Comparison of ENCODE assay signal across 9 mouse cellular contexts in the genomic region with DNA sequence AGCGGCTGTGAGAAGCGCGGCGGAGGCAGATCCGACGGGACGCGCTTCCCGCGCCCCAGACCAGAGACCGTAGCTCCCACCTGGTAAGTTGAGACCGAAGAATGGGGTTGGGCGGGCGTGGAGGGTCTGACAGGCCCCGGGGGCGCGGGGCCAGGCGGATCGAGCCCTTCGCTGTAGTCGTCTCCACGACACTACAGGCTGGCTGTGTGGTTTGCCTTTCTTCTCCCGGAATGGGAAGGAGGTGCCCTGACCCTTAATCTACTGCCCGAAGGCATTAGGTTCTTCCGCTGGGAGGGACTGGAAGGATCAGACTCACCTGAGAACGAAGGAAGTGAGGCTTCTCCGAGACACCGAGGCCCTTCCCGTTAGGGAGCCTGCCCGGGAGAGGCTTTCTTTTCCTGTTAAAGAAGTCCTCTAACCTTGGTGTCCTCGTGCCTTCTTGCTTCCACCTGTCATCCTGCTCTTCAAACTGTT. TPM values are rescaled to one million over a fixed set of nuclear protein-coding genes. Genes with fewer than 3 reads are reported as not detected.
DNase-seq lines count a peak whose midpoint lies in the region; ATAC-seq and TF ChIP-seq lines count a peak whose summit lies in the region.
"Had no signal": no experiment of that assay in that cellular context is flagged by ENCODE, and none has a peak within 500 bp of the region (broad histone marks: within the 10 kb centered on the region; RNA-seq: fewer than 3 reads in every experiment).

No protein-coding gene starts in this region.

- no peaks in the 10 kb centered on the region for H3K9me3 ChIP-seq in kidney, embryonic 16.5 days (ENCODE audit: low read length)
- no peaks in the 10 kb centered on the region for H3K9me3 ChIP-seq in liver, postnatal 0 days (ENCODE audit: low read length)

- peak overlapping the region; percentile 92 for H3K27ac ChIP-seq in kidney, embryonic 16.5 days (ENCODE audit: low read length)
- peak overlapping the region; percentile 59 for H3K27ac ChIP-seq in brown adipose tissue, adult 24 weeks (replicated peaks; ENCODE audit: low read depth, low read length)
- peak overlapping the region; percentile 90 for H3K27ac ChIP-seq in liver, postnatal 0 days (ENCODE audit: low read depth)

- 0% methylated on average over 31 of the region's 31 CpGs for WGBS in kidney, embryonic 16.5 days
- 0% methylated on average over 20 of the region's 31 CpGs for WGBS in liver, postnatal 0 days (ENCODE audit: insufficient replicate concordance)

- DNase-seq in kidney, postnatal 4 days, result no peak
- no peak for DNase-seq in liver, postnatal 0 days
- DNase-seq in cerebellum, adult 11-12 months, result no peak
- DNase-seq in embryo, embryonic 11 days, result no peak

- peaks cover 6% of the 10 kb centered on the region; the same call in 1 of the 2 replicates for H3K36me3 ChIP-seq in kidney, embryonic 16.5 days (ENCODE audit: insufficient read depth, low read length)
- H3K36me3 ChIP-seq in liver, postnatal 0 days (replicated peaks; ENCODE audit: insufficient read depth, low read length), result peaks cover 8% of the 10 kb centered on the region

- peak overlapping the region; percentile 96 for H3K4me2 ChIP-seq in kidney, embryonic 16.5 days (replicated peaks; ENCODE audit: low read depth, low read length)
- peak overlapping the region; percentile 99 for H3K4me2 ChIP-seq in liver, postnatal 0 days (ENCODE audit: low read depth, low read length)

- H3K4me1 ChIP-seq in kidney, embryonic 16.5 days (ENCODE audit: insufficient read depth, low read length), result peaks cover 24% of the 10 kb centered on the region
- peaks cover 6% of the 10 kb centered on the region; the same call in 1 of the 2 replicates for H3K4me1 ChIP-seq in brown adipose tissue, adult 24 weeks (ENCODE audit: control insufficient read depth, insufficient read depth, insufficient read length, low read length)
- peaks cover 22% of the 10 kb centered on the region for H3K4me1 ChIP-seq in liver, postnatal 0 days (ENCODE audit: insufficient read depth)

- TF ChIP-seq EP300 in liver, postnatal 0 days (IDR thresholded peaks at IDR 0.05; ENCODE audit: low read depth), result no peak

- no peaks in the 10 kb centered on the region for H3K27me3 ChIP-seq in kidney, embryonic 16.5 days (ENCODE audit: insufficient read depth, low read length)
- no peaks in the 10 kb centered on the region for H3K27me3 ChIP-seq in liver, postnatal 0 days (ENCODE audit: insufficient read depth, low read length)

- peak overlapping the region; percentile 100 for H3K4me3 ChIP-seq in kidney, embryonic 16.5 days (ENCODE audit: low read length)
- H3K4me3 ChIP-seq in brown adipose tissue, adult 24 weeks (ENCODE audit: insufficient read depth, low read depth, low read length), result peak overlapping the region; percentile 90
- peak overlapping the region; percentile 98 for H3K4me3 ChIP-seq in liver, postnatal 0 days (ENCODE audit: low read depth, low read length)

- TF ChIP-seq CTCF in liver, postnatal 0 days (IDR thresholded peaks at IDR 0.05; ENCODE audit: low read depth), result no peak

- H3K9ac ChIP-seq in kidney, embryonic 16.5 days (replicated peaks; ENCODE audit: low read length), result peak overlapping the region; percentile 98
- H3K9ac ChIP-seq in liver, postnatal 0 days (replicated peaks), result peak overlapping the region; percentile 96

- no peak; the same call in 1 of the 2 replicates for ATAC-seq in kidney, embryonic 16.5 days (ENCODE audit: low FRiP score, low TSS enrichment)
- 0 out of 2 replicates have a peak, but pooled peaks have one; percentile 0 for ATAC-seq in granulocyte monocyte progenitor cell, adult 5-6 weeks (replicated peaks; ENCODE audit: poor library complexity, severe bottlenecking)
- no peak; the same call in none of the 2 replicates for ATAC-seq in liver, postnatal 0 days
- no peak for ATAC-seq in megakaryocyte-erythroid progenitor cell, adult 5-6 weeks (replicated peaks; ENCODE audit: low FRiP score, low TSS enrichment, poor library complexity, severe bottlenecking)

RNA-seq across cellular contexts. Expression of gene Gtf2h1, which starts 0.3 kb away (rescaled TPM):
- polyA plus RNA-seq in kidney, embryonic 16.5 days (2015; fragmentation: Nextera tagmentation; extraction: Ambion mirVana), result 45.7 and 50.5 TPM in 2 replicates
- 17.6 and 24.3 TPM in 2 replicates for polyA plus RNA-seq in brown adipose tissue, adult 24 weeks (2012; ENCODE audit: insufficient read depth, insufficient read length, missing spikeins)
- 30.3 and 46.6 TPM in 2 replicates for total RNA-seq in granulocyte monocyte progenitor cell, adult 5-6 weeks (2014; fragmentation: Nextera tagmentation)
- 67.0 and 83.9 TPM in 2 replicates for total RNA-seq in granulocyte monocyte progenitor cell, adult 5-6 weeks (2017)
- polyA plus RNA-seq in liver, postnatal 0 days (2015; fragmentation: Nextera tagmentation; extraction: Ambion mirVana), result 18.8 TPM in 2 replicates
- total RNA-seq in megakaryocyte-erythroid progenitor cell, adult 5-6 weeks (2014; fragmentation: Nextera tagmentation), result 64.4 and 68.6 TPM in 2 replicates
- 144 and 158 TPM in 2 replicates for total RNA-seq in megakaryocyte-erythroid progenitor cell, adult 5-6 weeks (2017)

RNA-seq across cellular contexts. Expression of gene Hps5, which starts 0.4 kb away (rescaled TPM):
- 30.9 and 34.4 TPM in 2 replicates for polyA plus RNA-seq in kidney, embryonic 16.5 days (2015; fragmentation: Nextera tagmentation; extraction: Ambion mirVana)
- polyA plus RNA-seq in brown adipose tissue, adult 24 weeks (2012; ENCODE audit: insufficient read depth, insufficient read length, missing spikeins), result 11.9 and 13.5 TPM in 2 replicates
- 17.0 and 32.8 TPM in 2 replicates for total RNA-seq in granulocyte monocyte progenitor cell, adult 5-6 weeks (2014; fragmentation: Nextera tagmentation)
- 19.1 and 27.6 TPM in 2 replicates for total RNA-seq in granulocyte monocyte progenitor cell, adult 5-6 weeks (2017)
- polyA plus RNA-seq in liver, postnatal 0 days (2015; fragmentation: Nextera tagmentation; extraction: Ambion mirVana), result 3.3 and 3.6 TPM in 2 replicates
- total RNA-seq in megakaryocyte-erythroid progenitor cell, adult 5-6 weeks (2014; fragmentation: Nextera tagmentation), result 21.2 and 21.7 TPM in 2 replicates
- total RNA-seq in megakaryocyte-erythroid progenitor cell, adult 5-6 weeks (2017), result 16.2 and 25.1 TPM in 2 replicates

RNA-seq across cellular contexts. Expression of gene Saa2, which starts 44.7 kb away (rescaled TPM):
- polyA plus RNA-seq in kidney, embryonic 16.5 days (2015; fragmentation: Nextera tagmentation; extraction: Ambion mirVana), result 0.63 TPM in 1 of 2 replicates, not detected in the other
- not detected in 2 replicates for polyA plus RNA-seq in brown adipose tissue, adult 24 weeks (2012; ENCODE audit: insufficient read depth, insufficient read length, missing spikeins)
- total RNA-seq in granulocyte monocyte progenitor cell, adult 5-6 weeks (2014; fragmentation: Nextera tagmentation), result not detected in 2 replicates
- total RNA-seq in granulocyte monocyte progenitor cell, adult 5-6 weeks (2017), result not detected in 2 replicates
- polyA plus RNA-seq in liver, postnatal 0 days (2015; fragmentation: Nextera tagmentation; extraction: Ambion mirVana), result 0.19 and 0.25 TPM in 2 replicates
- total RNA-seq in megakaryocyte-erythroid progenitor cell, adult 5-6 weeks (2014; fragmentation: Nextera tagmentation), result not detected in 2 replicates
- not detected in 2 replicates for total RNA-seq in megakaryocyte-erythroid progenitor cell, adult 5-6 weeks (2017)
- polyA plus RNA-seq: brain, embryonic 14.5 days had no signal

RNA-seq across cellular contexts. Expression of gene Ldha, which starts 45.0 kb away (rescaled TPM):
- polyA plus RNA-seq in kidney, embryonic 16.5 days (2015; fragmentation: Nextera tagmentation; extraction: Ambion mirVana), result 1,802 and 1,946 TPM in 2 replicates
- 1,796 and 2,267 TPM in 2 replicates for polyA plus RNA-seq in brown adipose tissue, adult 24 weeks (2012; ENCODE audit: insufficient read depth, insufficient read length, missing spikeins)
- total RNA-seq in granulocyte monocyte progenitor cell, adult 5-6 weeks (2014; fragmentation: Nextera tagmentation), result 641 and 708 TPM in 2 replicates
- 507 and 538 TPM in 2 replicates for total RNA-seq in granulocyte monocyte progenitor cell, adult 5-6 weeks (2017)
- 1,729 and 1,988 TPM in 2 replicates for polyA plus RNA-seq in liver, postnatal 0 days (2015; fragmentation: Nextera tagmentation; extraction: Ambion mirVana)
- 663 and 668 TPM in 2 replicates for total RNA-seq in megakaryocyte-erythroid progenitor cell, adult 5-6 weeks (2014; fragmentation: Nextera tagmentation)
- 397 and 483 TPM in 2 replicates for total RNA-seq in megakaryocyte-erythroid progenitor cell, adult 5-6 weeks (2017)

RNA-seq across cellular contexts. Expression of gene Saa1, which starts 53.5 kb away (rescaled TPM):
- polyA plus RNA-seq in kidney, embryonic 16.5 days (2015; fragmentation: Nextera tagmentation; extraction: Ambion mirVana), result 2.3 and 2.5 TPM in 2 replicates
- not detected in 2 replicates for polyA plus RNA-seq in brown adipose tissue, adult 24 weeks (2012; ENCODE audit: insufficient read depth, insufficient read length, missing spikeins)
- not detected in 2 replicates for total RNA-seq in granulocyte monocyte progenitor cell, adult 5-6 weeks (2014; fragmentation: Nextera tagmentation)
- total RNA-seq in granulocyte monocyte progenitor cell, adult 5-6 weeks (2017), result not detected in 2 replicates
- 0.38 and 0.63 TPM in 2 replicates for polyA plus RNA-seq in liver, postnatal 0 days (2015; fragmentation: Nextera tagmentation; extraction: Ambion mirVana)
- not detected in 2 replicates for total RNA-seq in megakaryocyte-erythroid progenitor cell, adult 5-6 weeks (2014; fragmentation: Nextera tagmentation)
- total RNA-seq in megakaryocyte-erythroid progenitor cell, adult 5-6 weeks (2017), result not detected in 2 replicates
